Mouse (Mus musculus): ENCODE data around the gene Ndrg3.

GRCm38 (mm10) chr2:157040649-157041046, 48.8 kb upstream of the Ndrg3 start:
- no peak for TF ChIP-seq CTCF (IDR thresholded peaks at IDR 0.05; ENCODE audit: low read depth)
- no peak for TF ChIP-seq EP300 (IDR thresholded peaks at IDR 0.05; ENCODE audit: low read depth)
